Mouse (Mus musculus): Measurements from ENCODE around the gene Tmem273. TPM values are rescaled to one million over a fixed set of nuclear protein-coding genes. Genes with fewer than 3 reads are reported as not detected.

Tmem273 gene
- 0.65 and 0.68 TPM in 2 replicates for polyA plus RNA-seq (2015; fragmentation: Nextera tagmentation; extraction: Ambion mirVana)

DNA sequence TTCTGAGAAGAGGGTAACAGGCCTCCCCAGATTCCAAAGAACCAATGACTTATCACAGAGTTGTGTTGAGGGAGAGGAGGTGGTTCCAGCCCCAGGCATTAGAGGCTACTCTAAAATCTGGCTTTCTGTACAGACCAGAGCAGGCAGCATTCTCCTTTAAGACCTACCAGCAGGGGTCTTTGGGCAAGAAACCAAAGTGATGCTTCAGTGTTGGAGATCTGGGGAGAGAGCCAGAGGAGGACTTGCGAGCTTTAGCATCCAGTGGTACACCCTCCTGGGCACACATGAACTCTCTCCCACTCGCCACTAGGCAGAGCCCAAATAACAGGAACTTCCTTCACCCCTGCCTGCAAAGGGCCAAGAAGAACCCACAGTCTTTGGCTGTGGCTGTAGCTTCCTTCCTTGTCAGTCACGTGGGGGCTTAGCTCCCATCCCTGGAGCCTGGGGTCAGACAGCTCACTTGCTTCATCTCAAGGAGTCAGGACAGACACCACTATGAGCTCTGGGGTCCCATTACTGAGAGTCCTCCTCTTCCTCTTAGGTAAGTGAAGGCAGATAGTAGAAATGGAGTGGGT is at the start of gene Tmem273:
TSS of gene Tmem273 (plus strand) at position 408 of the 575 bp plus-strand sequence.
- Histone ChIP-seq H3K27me3 (ENCODE audit: control insufficient read depth, insufficient read depth, low read length) (no peaks in the 10 kb centered on the region), H3K4me2 (ENCODE audit: low read depth, low read length) (no peak within 1 kb of the TSS), H3K4me1 (ENCODE audit: control insufficient read depth, insufficient read depth, low read length) (peaks cover 12% of the 10 kb centered on the region), H3K9ac (ENCODE audit: low read length) (no peak within 1 kb of the TSS), H3K36me3 (ENCODE audit: control insufficient read depth, insufficient read depth) (no peaks in the 10 kb centered on the region), H3K27ac (ENCODE audit: low read length) (no peak within 1 kb of the TSS), H3K9me3 (replicated peaks; ENCODE audit: control insufficient read depth, low read length) (no peaks in the 10 kb centered on the region), H3K4me3 (ENCODE audit: low read length) (no peak within 1 kb of the TSS)
- ATAC-seq (replicated peaks; ENCODE audit: extremely low read depth, insufficient read depth, low FRiP score): no peak
- 62% methylated on average over 3 of the region's 3 CpGs for WGBS

DNA sequence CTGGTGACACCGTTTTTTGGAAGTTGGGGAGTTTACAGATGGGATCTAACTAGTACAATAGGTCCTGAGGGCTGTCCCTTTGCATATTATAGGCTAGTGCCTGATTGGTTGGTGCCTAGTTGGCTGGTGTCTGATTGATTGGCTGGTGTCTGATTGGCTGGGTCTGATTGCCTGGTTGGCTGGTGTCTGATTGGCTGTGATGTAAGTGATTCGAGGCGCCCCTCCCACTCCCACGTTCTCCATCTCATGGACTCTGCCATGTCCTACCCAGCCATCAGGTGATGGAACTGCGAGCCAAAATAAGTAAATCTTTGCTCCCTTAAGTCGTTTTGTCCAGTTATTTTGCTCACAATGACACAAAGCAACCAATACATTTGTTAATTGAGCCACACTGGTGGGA is 49.2 kb upstream of the Tmem273 start:
- Histone ChIP-seq H3K9me3 (replicated peaks; ENCODE audit: control insufficient read depth, low read length) (peaks cover 10% of the 10 kb centered on the region; the same call in 1 of the 2 replicates), H3K27me3 (ENCODE audit: control insufficient read depth, insufficient read depth, low read length) (no peaks in the 10 kb centered on the region), H3K27ac (ENCODE audit: low read length) (no peak overlapping the region), H3K4me3 (ENCODE audit: low read length) (no peak overlapping the region), H3K9ac (ENCODE audit: low read length) (no peak overlapping the region), H3K4me2 (ENCODE audit: low read depth, low read length) (no peak overlapping the region), H3K4me1 (ENCODE audit: control insufficient read depth, insufficient read depth, low read length) (0 out of 2 replicates have a peak, but pooled peaks cover 2% of the 10 kb centered on the region), H3K36me3 (ENCODE audit: control insufficient read depth, insufficient read depth) (no peaks in the 10 kb centered on the region)
- ATAC-seq (replicated peaks; ENCODE audit: extremely low read depth, insufficient read depth, low FRiP score): no peak
- WGBS: 77% methylated on average over 6 of the region's 6 CpGs

DNA sequence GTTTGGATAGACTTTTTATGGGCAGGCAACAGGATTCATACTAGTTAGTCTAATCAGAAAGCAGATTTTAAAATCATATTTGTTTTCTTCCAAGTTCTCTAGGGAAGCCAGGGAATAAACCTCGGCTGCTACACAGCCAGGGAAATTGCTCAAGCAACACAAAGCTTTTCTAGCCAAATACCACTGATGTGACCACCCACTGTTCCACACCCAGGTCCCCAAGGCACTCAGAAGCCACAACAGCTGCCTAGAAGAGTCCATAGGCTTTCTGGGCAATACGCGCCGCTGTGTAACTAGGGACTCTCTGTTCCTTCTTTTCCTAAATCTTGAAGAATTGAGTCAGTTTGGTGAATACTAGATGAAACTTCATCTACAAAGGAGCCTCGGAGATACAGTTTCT is 47.2 kb upstream of the Tmem273 start:
- Histone ChIP-seq H3K27ac (ENCODE audit: low read length) (no peak overlapping the region), H3K4me3 (ENCODE audit: low read length) (no peak overlapping the region), H3K4me1 (ENCODE audit: control insufficient read depth, insufficient read depth, low read length) (0 out of 2 replicates have a peak, but pooled peaks cover 2% of the 10 kb centered on the region), H3K9ac (ENCODE audit: low read length) (no peak overlapping the region), H3K9me3 (replicated peaks; ENCODE audit: control insufficient read depth, low read length) (peaks cover 10% of the 10 kb centered on the region; the same call in 1 of the 2 replicates), H3K4me2 (ENCODE audit: low read depth, low read length) (no peak overlapping the region), H3K27me3 (ENCODE audit: control insufficient read depth, insufficient read depth, low read length) (no peaks in the 10 kb centered on the region), H3K36me3 (ENCODE audit: control insufficient read depth, insufficient read depth) (no peaks in the 10 kb centered on the region)
- no peak for ATAC-seq (replicated peaks; ENCODE audit: extremely low read depth, insufficient read depth, low FRiP score)
- WGBS: 84% methylated on average over 5 of the region's 5 CpGs

DNA sequence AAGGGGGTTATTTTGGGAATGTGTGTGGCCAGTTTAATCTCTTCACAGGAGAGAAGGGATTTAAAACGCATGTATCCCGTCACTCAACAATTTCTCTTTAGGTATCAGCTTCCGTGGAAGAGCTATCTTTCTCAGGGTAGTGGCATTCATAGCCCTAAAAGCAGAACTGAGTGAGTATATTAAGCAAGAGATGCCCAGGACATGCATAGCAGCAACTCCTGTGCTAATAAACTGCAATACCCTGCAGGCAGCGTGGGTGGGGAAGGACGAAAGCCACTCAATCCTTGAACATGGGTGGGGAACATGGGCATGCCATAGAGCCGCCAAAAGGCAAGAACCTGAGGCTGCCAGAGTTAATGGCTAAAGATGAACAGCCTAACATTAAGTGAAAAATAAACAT is 37.2 kb upstream of the Tmem273 start:
- no peak overlapping the region for H3K27ac ChIP-seq (ENCODE audit: low read length)
- H3K9me3 ChIP-seq (replicated peaks; ENCODE audit: control insufficient read depth, low read length): no peaks in the 10 kb centered on the region
- no peak; the same call in 1 of the 2 replicates for ATAC-seq (replicated peaks; ENCODE audit: extremely low read depth, insufficient read depth, low FRiP score)
- H3K4me1 ChIP-seq (ENCODE audit: control insufficient read depth, insufficient read depth, low read length): peaks cover 12% of the 10 kb centered on the region
- H3K9ac ChIP-seq (ENCODE audit: low read length): no peak overlapping the region
- no peak overlapping the region for H3K4me3 ChIP-seq (ENCODE audit: low read length)
- 26% methylated on average over 6 of the region's 6 CpGs for WGBS
- H3K4me2 ChIP-seq (ENCODE audit: low read depth, low read length): peak overlapping the region; percentile 27; the same call in 1 of the 2 replicates
- H3K36me3 ChIP-seq (ENCODE audit: control insufficient read depth, insufficient read depth): no peaks in the 10 kb centered on the region
- H3K27me3 ChIP-seq (ENCODE audit: control insufficient read depth, insufficient read depth, low read length): no peaks in the 10 kb centered on the region

DNA sequence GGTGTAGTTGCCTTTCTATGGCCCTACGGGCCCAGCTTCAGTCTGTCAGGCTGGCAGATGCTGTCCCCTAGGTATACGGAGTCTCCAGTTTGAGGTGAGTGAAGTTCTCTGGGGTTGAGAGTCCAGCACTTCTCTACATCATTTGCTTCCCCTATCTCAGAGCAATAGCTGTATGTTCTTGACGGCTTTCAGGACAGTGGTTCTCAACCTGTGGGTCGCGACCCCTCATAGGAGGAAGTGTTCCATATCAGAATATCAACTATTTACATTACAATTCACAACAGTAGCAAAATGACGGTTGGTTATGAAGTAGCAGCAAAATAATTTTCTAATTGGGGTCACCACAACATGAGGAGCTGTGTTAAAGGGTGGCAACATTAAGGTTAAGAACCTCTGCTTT is 35.0 kb upstream of the Tmem273 start:
- 74% methylated on average over 6 of the region's 6 CpGs for WGBS
- no peak for ATAC-seq (replicated peaks; ENCODE audit: extremely low read depth, insufficient read depth, low FRiP score)

DNA sequence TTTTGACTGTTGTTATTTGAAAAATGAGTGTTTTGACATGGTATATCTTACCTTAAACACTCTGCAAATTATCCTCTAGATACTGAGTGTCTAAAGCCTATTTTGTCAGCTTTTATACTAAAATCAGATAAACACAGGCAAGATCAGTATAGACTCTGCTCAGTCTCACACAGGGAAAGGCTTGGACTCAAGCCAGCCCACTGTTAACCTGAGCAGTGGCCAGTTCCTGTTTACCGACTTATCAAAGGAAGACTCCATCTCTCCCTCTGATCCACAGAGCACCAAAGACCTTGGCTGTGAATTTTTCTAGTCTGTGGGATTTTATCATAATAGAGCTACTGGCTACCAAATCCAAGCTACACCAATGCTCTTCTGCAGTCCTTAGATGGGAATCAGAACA is 31.5 kb upstream of the Tmem273 start:
- WGBS: 31% methylated on average over 1 of the region's 1 CpGs
- Histone ChIP-seq H3K9ac (ENCODE audit: low read length) (no peak overlapping the region), H3K4me2 (ENCODE audit: low read depth, low read length) (no peak overlapping the region), H3K27me3 (ENCODE audit: control insufficient read depth, insufficient read depth, low read length) (no peaks in the 10 kb centered on the region), H3K4me1 (ENCODE audit: control insufficient read depth, insufficient read depth, low read length) (peaks cover 5% of the 10 kb centered on the region; the same call in 1 of the 2 replicates), H3K27ac (ENCODE audit: low read length) (no peak overlapping the region), H3K4me3 (ENCODE audit: low read length) (no peak overlapping the region), H3K9me3 (replicated peaks; ENCODE audit: control insufficient read depth, low read length) (no peaks in the 10 kb centered on the region), H3K36me3 (ENCODE audit: control insufficient read depth, insufficient read depth) (no peaks in the 10 kb centered on the region)
- no peak for ATAC-seq (replicated peaks; ENCODE audit: extremely low read depth, insufficient read depth, low FRiP score)

More for the DNA sequence above, 35.0 kb upstream of the Tmem273 start:
- Histone ChIP-seq H3K27ac (ENCODE audit: low read length) (no peak overlapping the region), H3K9ac (ENCODE audit: low read length) (no peak overlapping the region), H3K4me1 (ENCODE audit: control insufficient read depth, insufficient read depth, low read length) (peaks cover 12% of the 10 kb centered on the region), H3K9me3 (replicated peaks; ENCODE audit: control insufficient read depth, low read length) (no peaks in the 10 kb centered on the region), H3K4me2 (ENCODE audit: low read depth, low read length) (no peak overlapping the region), H3K36me3 (ENCODE audit: control insufficient read depth, insufficient read depth) (no peaks in the 10 kb centered on the region), H3K4me3 (ENCODE audit: low read length) (no peak overlapping the region), H3K27me3 (ENCODE audit: control insufficient read depth, insufficient read depth, low read length) (no peaks in the 10 kb centered on the region)

DNA sequence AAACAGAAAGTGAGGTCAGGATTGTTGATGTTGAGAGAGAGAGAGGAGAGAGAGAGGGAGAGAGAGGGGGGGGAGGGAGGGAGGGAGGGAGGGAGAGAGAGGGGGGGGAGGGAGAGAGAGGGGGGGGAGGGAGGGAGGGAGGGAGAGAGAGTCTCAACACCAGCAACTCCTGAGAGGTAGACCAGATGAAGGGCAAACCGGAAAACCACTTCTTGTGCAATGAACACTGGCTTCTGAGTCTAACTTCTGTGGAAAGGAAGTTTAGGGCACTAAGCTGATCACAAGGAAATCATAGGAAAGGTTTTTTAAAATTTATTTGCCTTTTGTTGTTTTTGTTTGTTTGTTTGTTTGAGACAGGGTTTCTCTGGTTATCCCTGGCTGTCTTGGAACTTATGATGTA is 23.6 kb upstream of the Tmem273 start:
- ATAC-seq (replicated peaks; ENCODE audit: extremely low read depth, insufficient read depth, low FRiP score): no peak
- no peak overlapping the region for H3K4me2 ChIP-seq (ENCODE audit: low read depth, low read length)
- 67% methylated on average over 1 of the region's 1 CpGs for WGBS
- H3K9ac ChIP-seq (ENCODE audit: low read length): no peak overlapping the region
- no peak overlapping the region for H3K4me3 ChIP-seq (ENCODE audit: low read length)
- H3K27me3 ChIP-seq (ENCODE audit: control insufficient read depth, insufficient read depth, low read length): no peaks in the 10 kb centered on the region
- H3K4me1 ChIP-seq (ENCODE audit: control insufficient read depth, insufficient read depth, low read length): no peaks in the 10 kb centered on the region
- H3K9me3 ChIP-seq (replicated peaks; ENCODE audit: control insufficient read depth, low read length): no peaks in the 10 kb centered on the region
- H3K36me3 ChIP-seq (ENCODE audit: control insufficient read depth, insufficient read depth): no peaks in the 10 kb centered on the region
- H3K27ac ChIP-seq (ENCODE audit: low read length): no peak overlapping the region

DNA sequence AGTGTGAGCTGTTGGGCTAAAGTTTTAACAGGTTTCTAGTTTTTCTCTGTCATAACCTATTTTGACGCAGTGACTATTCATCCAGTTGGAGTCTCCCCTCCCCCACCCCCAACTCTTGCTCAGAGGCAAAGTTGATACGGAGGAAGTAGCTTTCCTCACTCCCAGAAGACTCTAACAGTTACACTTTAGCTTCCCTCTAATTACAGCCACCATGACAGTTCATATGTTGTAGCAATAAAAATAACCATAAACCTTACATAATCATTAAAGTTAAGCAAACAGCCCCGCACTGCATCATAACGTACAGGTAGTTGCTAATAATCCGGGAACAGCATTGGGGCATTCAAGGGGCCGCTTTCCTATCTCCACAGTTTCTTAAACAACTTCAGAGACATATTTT is 15.2 kb upstream of the Tmem273 start:
- H3K27me3 ChIP-seq (ENCODE audit: control insufficient read depth, insufficient read depth, low read length): no peaks in the 10 kb centered on the region; the same call in 1 of the 2 replicates
- no peaks in the 10 kb centered on the region for H3K36me3 ChIP-seq (ENCODE audit: control insufficient read depth, insufficient read depth)
- no peak overlapping the region for H3K4me2 ChIP-seq (ENCODE audit: low read depth, low read length)
- H3K27ac ChIP-seq (ENCODE audit: low read length): no peak overlapping the region
- no peaks in the 10 kb centered on the region for H3K4me1 ChIP-seq (ENCODE audit: control insufficient read depth, insufficient read depth, low read length)
- ATAC-seq (replicated peaks; ENCODE audit: extremely low read depth, insufficient read depth, low FRiP score): no peak
- no peaks in the 10 kb centered on the region for H3K9me3 ChIP-seq (replicated peaks; ENCODE audit: control insufficient read depth, low read length)
- WGBS: 74% methylated on average over 6 of the region's 6 CpGs
- H3K4me3 ChIP-seq (ENCODE audit: low read length): no peak overlapping the region
- no peak overlapping the region for H3K9ac ChIP-seq (ENCODE audit: low read length)

DNA sequence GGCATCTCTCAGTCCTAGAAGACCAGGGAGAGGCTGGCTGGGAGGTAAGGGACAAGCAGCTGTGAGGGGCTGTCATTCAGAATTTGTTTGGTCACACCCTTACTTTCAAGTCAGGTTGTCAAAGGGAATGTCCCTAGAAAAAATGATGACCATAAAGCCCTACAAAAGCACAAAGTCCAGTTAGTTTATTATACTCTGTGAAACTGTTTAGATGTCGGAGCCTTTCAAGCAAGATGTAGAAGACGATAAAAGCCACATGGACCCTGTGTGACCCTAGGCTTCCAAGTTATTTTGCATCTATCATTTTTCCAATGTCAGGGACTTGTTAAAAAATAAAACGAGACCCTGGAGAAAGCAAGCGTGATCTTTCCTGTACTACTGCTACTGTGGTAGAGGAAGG is 13.7 kb upstream of the Tmem273 start:
- Histone ChIP-seq H3K4me1 (ENCODE audit: control insufficient read depth, insufficient read depth, low read length) (no peaks in the 10 kb centered on the region), H3K9me3 (replicated peaks; ENCODE audit: control insufficient read depth, low read length) (no peaks in the 10 kb centered on the region), H3K27me3 (ENCODE audit: control insufficient read depth, insufficient read depth, low read length) (no peaks in the 10 kb centered on the region; the same call in 1 of the 2 replicates), H3K4me3 (ENCODE audit: low read length) (no peak overlapping the region), H3K36me3 (ENCODE audit: control insufficient read depth, insufficient read depth) (no peaks in the 10 kb centered on the region), H3K4me2 (ENCODE audit: low read depth, low read length) (no peak overlapping the region), H3K27ac (ENCODE audit: low read length) (no peak overlapping the region), H3K9ac (ENCODE audit: low read length) (no peak overlapping the region)
- 81% methylated on average over 4 of the region's 4 CpGs for WGBS
- ATAC-seq (replicated peaks; ENCODE audit: extremely low read depth, insufficient read depth, low FRiP score): no peak
